Mouse (Mus musculus) small intestine, adult 2 months (tissue): ENCODE results near the gene Timm13. TPM values are rescaled to one million over a fixed set of nuclear protein-coding genes. Genes with fewer than 3 reads are reported as not detected.

Experiments used
- H3K27ac ChIP-seq: fragments of 200-500 bp; 2 replicates; pipeline ENCODE4 v1.5.1; 2012; ENCODE audit warnings: low read depth, low read length, control low read depth, inconsistent platforms; ENCODE audit not compliant: insufficient read depth
- H3K27me3 ChIP-seq: fragments of 200-500 bp; 2 replicates; pipeline ENCODE4 v1.6.1; 2012; ENCODE audit warnings: mild to moderate bottlenecking, moderate library complexity, low read length, inconsistent platforms; ENCODE audit not compliant: control insufficient read depth, insufficient read depth
- H3K36me3 ChIP-seq: fragments of 200-500 bp; 2 replicates; pipeline ENCODE4 v1.6.1; 2012; ENCODE audit warnings: mild to moderate bottlenecking, low read length, control low read depth, inconsistent platforms; ENCODE audit not compliant: control insufficient read depth, insufficient read depth
- H3K4me1 ChIP-seq: fragments of 200-500 bp; 2 replicates; pipeline ENCODE4 v1.6.1; 2012; ENCODE audit warnings: low read length, inconsistent platforms, mixed read lengths; ENCODE audit not compliant: control insufficient read depth, insufficient read depth, insufficient read length
- H3K4me3 ChIP-seq: fragments of 200-500 bp; 2 replicates; pipeline ENCODE4 v1.5.1; 2012; ENCODE audit warnings: low read depth, mild to moderate bottlenecking, control low read depth, inconsistent platforms, low read length, moderate library complexity
- CTCF ChIP-seq: fragments of 200-500 bp; IDR thresholded peaks from 2 replicates; pipeline ENCODE4 v1.5.1; 2012; ENCODE audit warnings: low read depth, mild to moderate bottlenecking, control low read depth, inconsistent platforms, low read length, moderate library complexity, mixed read lengths; ENCODE audit not compliant: insufficient replicate concordance, insufficient read length; ENCODE audit errors: extremely low read depth
- POLR2A ChIP-seq: fragments of 200-500 bp; IDR thresholded peaks from 2 replicates; pipeline ENCODE4 v1.6.1; 2012; ENCODE audit warnings: low read depth, mild to moderate bottlenecking, control low read depth, inconsistent platforms, low read length, moderate library complexity
- WGBS: fragments of 180-500 bp; shearing (Covaris S2); methylation state at CpG from one replicate; pipeline ENCODE4 v1.1.7; 2018; 5-methylcytosine and 5-hydroxymethylcytosine counted together
- polyA plus RNA-seq: library from polyadenylated mRNA; depleted of rRNA; stranded (reverse); fragments of >200 nt; gene quantifications from 2 replicates; pipeline ENCODE4 v1.2.3, GENCODE M21; 2012

The Timm13 gene
- polyA plus RNA-seq, 1 experiment, result 250 TPM

DNA sequence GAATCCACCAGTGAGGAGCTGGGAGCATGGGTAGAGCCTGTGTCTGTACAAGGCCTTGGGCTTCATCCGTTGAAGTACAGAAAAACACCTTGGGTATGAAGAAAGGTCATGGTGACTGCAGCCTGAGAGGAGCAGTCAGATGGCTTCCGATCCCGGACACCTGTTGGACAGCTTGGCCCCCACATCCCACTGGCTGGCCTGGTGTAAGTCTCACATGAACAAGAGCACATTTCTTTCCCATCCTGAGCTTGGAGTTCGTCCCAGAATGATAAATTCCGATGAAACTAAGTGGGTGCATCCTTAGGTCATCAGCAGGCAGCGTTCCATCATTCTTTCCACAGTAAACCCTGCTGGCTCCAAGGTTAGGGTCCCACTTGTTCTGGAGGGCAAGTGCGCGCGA lies 42.9 kb upstream of the Timm13 start:
- H3K27me3 ChIP-seq, result no peaks in the 10 kb centered on the region
- H3K4me3 ChIP-seq, result no peak overlapping the region
- WGBS, result 60% methylated on average over 9 of the region's 9 CpGs
- H3K36me3 ChIP-seq, result no peaks in the 10 kb centered on the region
- H3K27ac ChIP-seq, result no peak overlapping the region
- peaks cover 46% of the 10 kb centered on the region for H3K4me1 ChIP-seq
- TF ChIP-seq POLR2A, result no peak
- no peak for TF ChIP-seq CTCF

DNA sequence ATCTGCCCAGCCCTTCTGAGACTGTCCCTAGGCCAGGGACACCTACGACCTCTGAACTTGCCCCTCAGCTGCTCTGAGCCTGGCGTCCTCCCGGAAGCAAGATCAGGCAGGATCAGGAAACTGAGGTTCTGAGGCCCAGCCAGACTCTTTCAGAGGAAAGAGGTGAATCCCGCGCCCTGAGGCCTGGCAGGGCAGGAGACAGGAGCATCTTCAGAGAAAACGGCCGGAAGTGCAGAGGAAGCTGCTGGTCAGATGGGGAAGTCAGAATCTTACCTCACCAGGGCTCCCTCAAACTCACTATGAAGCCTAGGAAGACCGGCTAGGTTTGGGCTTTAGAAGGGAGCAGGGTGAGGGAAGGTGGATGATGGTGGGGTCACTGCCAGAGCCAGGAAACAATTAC lies 42.1 kb upstream of the Timm13 start:
- Histone ChIP-seq H3K36me3 (no peaks in the 10 kb centered on the region), H3K27ac (no peak overlapping the region), H3K4me1 (peaks cover 47% of the 10 kb centered on the region), H3K4me3 (no peak overlapping the region), H3K27me3 (no peaks in the 10 kb centered on the region)
- WGBS, result 65% methylated on average over 8 of the region's 8 CpGs
- TF ChIP-seq CTCF (no peak), POLR2A (no peak)

- 82% methylated on average over 2 of the region's 2 CpGs for WGBS
- H3K27ac ChIP-seq, result peak overlapping the region; percentile 52
- no peak for TF ChIP-seq POLR2A
- TF ChIP-seq CTCF, result no peak
- H3K4me3 ChIP-seq, result no peak overlapping the region
- H3K27me3 ChIP-seq, result no peaks in the 10 kb centered on the region
- H3K36me3 ChIP-seq, result no peaks in the 10 kb centered on the region
- H3K4me1 ChIP-seq, result peaks cover 53% of the 10 kb centered on the region
Measured at GRCm38 (mm10) chr10:80940988-80941347, 40.2 kb upstream of the Timm13 start.

DNA sequence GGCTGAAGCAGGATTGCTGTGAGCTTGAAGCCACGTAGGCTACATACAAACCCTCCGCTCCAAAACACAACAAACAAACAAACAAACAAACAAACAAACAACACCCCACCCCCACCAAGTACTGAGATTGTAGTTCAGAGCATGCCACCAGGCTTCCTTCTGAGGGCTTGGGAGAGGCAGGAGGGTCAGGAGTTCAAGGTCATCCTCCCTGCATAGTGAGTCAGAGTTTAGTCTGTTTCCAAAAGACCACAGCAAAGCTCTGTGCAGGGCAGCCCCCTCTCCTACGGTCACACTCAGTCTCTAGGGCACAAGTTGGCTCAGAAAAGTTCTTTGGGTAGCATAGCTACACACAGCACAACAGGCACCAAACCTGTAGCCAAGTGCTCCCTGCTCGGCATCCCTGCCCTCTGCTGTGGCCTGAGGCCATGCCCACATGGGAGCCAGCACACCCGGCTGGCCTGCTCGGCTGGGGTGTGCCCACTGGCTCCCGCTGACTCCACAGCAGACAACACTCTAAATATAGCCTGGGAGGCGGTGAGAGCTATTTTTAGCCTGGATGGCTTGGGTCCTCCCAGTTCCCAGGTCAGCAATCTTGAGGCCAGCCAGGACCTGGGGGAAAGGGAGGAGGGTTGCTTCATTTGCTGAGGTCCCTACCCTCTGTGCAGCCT lies 39.7 kb upstream of the Timm13 start:
- WGBS, result 29% methylated on average over 8 of the region's 8 CpGs
- Histone ChIP-seq H3K27me3 (no peaks in the 10 kb centered on the region), H3K4me1 (peaks cover 53% of the 10 kb centered on the region), H3K36me3 (no peaks in the 10 kb centered on the region), H3K4me3 (no peak overlapping the region), H3K27ac (peak overlapping the region; percentile 52)
- no peak for TF ChIP-seq POLR2A
- no peak for TF ChIP-seq CTCF

GRCm38 (mm10) chr10:80939671-80940070 lies 38.9 kb upstream of the Timm13 start:
- under 1% methylated on average over 28 of the region's 28 CpGs for WGBS
- Histone ChIP-seq H3K4me3 (peak overlapping the region; percentile 54), H3K4me1 (peaks cover 53% of the 10 kb centered on the region), H3K27me3 (no peaks in the 10 kb centered on the region), H3K36me3 (no peaks in the 10 kb centered on the region), H3K27ac (peak overlapping the region; percentile 39)
- no peak for TF ChIP-seq CTCF
- peak; percentile 56; the same call in 1 of the 2 replicates for TF ChIP-seq POLR2A

DNA sequence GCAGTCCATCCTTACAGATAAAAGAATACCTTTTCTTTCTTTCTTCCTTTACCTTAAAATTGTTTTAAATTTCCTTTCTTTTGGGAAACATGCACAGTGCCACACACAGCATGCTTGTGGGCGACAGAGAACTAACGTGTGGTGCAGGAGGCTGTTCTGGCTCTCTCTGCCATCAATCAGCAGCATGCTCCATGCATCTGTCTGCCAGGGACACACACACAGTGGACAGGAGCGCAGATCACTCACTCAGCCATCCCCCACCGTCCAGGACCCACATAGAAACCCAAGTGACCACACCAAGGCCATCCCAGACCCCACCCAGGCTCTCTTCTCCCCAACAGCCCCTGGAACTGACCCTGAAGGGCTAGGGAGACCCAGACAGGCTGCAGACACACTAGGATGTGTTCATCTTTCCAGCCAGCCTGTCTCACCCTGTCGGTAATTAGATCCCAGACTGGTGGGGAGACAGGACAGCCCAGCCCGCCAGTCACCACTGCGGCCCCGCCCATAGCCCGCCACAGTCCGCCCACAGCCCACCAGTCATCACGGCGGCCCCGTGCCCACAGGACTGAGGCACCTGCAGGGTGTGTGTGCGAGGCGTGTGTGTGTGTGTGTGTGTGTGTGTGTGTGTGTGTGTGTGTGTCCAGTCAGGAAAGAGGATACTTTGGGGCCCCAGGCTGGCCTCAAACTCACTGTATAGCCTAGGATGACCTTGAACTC lies 38.2 kb upstream of the Timm13 start:
- TF ChIP-seq CTCF, result no peak
- TF ChIP-seq POLR2A, result no peak
- Histone ChIP-seq H3K36me3 (no peaks in the 10 kb centered on the region), H3K4me3 (peak overlapping the region; percentile 54; the same call in 1 of the 2 replicates), H3K27ac (no peak overlapping the region; the same call in 1 of the 2 replicates), H3K4me1 (peaks cover 56% of the 10 kb centered on the region), H3K27me3 (no peaks in the 10 kb centered on the region)
- WGBS, result 24% methylated on average over 15 of the region's 15 CpGs

- TF ChIP-seq POLR2A (no peak), CTCF (no peak)
- Histone ChIP-seq H3K27me3 (no peaks in the 10 kb centered on the region), H3K36me3 (no peaks in the 10 kb centered on the region), H3K4me1 (peaks cover 64% of the 10 kb centered on the region), H3K27ac (peak overlapping the region; percentile 25; the same call in 1 of the 2 replicates), H3K4me3 (no peak overlapping the region)
- WGBS, result 5% methylated on average over 8 of the region's 8 CpGs
Measured at GRCm38 (mm10) chr10:80937646-80938045, 36.9 kb upstream of the Timm13 start.
